Mouse (Mus musculus): ENCODE measurements around the gene Prkg1.

DNA sequence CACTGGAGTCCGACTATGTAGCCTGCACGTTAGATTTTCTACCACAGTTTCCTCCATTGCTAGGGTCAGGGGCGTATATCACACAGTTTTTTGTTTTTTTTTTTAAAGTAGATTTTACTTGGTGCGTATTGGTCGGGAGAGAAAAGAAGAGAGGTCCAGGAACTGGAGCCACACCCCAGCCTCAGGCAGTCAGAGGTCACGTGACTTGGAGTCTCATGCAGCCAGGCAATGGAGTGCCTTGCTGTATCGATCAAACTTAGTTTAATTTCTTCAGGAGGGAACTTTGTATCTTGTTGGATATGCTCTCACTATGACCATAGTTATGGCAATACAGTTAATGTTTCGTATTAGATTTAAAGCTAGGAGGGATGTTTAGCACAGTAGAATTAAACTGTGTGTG, 1212.6 kb downstream of the Prkg1 start:
- TF ChIP-seq CTCF (IDR thresholded peaks at IDR 0.05; ENCODE audit: extremely low read depth, insufficient read depth, low read length) (no peak), POLR2A (IDR thresholded peaks at IDR 0.05; ENCODE audit: extremely low read depth, insufficient read depth, low read length) (no peak)
